Mouse (Mus musculus) megakaryocyte-erythroid progenitor cell, adult 5-6 weeks (primary cell): ENCODE data around the gene Cdrt4. TPM values are rescaled to one million over a fixed set of nuclear protein-coding genes. Genes with fewer than 3 reads are reported as not detected.

Source experiments
- ATAC-seq: replicated peaks from 2 replicates; pipeline ENCODE4 v1.8.0; 2016; ENCODE audit warnings: mild to moderate bottlenecking, inconsistent platforms; ENCODE audit not compliant: severe bottlenecking, poor library complexity, low FRiP score, low TSS enrichment
- total RNA-seq, 2 experiments: library from RNA; stranded (forward) in 1 of 2; stranded (reverse) in 1 of 2; fragments of 200-1000, 215-1000 nt in 1 of 2; fragments of >200 nt in 1 of 2; fragmentation: Nextera tagmentation in 1 of 2; gene quantifications; 2 replicates each; pipeline ENCODE4 v1.2.3; 2014 to 2017

Cdrt4 gene
- total RNA-seq, 2 experiments from 2014 or later, result not detected

- no peak for ATAC-seq
Measured at GRCm38 (mm10) chr11:63025476-63025875, 74.5 kb downstream of the Cdrt4 start.

GRCm38 (mm10) chr11:63026651-63027141 lies 75.7 kb downstream of the Cdrt4 start:
- ATAC-seq, result no peak

DNA sequence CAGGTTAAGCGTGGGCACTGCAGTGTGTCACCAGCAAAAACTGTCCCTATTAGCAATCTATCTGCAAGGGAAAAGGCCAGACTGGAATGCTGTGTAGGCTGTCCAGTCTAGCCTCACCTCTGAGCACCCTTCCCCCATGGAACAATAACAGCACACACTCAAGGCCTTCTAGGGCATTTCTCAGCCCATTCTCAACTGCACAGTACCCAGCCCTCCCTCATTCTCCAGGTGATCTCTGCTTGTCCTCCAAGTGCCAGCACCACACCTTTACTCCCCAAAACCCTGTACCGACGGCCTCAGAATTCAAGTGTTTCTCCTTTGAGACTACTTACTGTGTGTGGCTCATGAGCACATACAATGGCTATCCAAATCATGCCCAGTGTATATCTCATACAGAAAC lies 77.1 kb downstream of the Cdrt4 start:
- ATAC-seq, result no peak

GRCm38 (mm10) chr11:63029148-63029714 lies 78.2 kb downstream of the Cdrt4 start:
- ATAC-seq, result no peak

GRCm38 (mm10) chr11:63029721-63030120 lies 78.7 kb downstream of the Cdrt4 start:
- ATAC-seq, result no peak

- ATAC-seq, result no peak
Measured at GRCm38 (mm10) chr11:63035420-63036211, 84.6 kb downstream of the Cdrt4 start.

DNA sequence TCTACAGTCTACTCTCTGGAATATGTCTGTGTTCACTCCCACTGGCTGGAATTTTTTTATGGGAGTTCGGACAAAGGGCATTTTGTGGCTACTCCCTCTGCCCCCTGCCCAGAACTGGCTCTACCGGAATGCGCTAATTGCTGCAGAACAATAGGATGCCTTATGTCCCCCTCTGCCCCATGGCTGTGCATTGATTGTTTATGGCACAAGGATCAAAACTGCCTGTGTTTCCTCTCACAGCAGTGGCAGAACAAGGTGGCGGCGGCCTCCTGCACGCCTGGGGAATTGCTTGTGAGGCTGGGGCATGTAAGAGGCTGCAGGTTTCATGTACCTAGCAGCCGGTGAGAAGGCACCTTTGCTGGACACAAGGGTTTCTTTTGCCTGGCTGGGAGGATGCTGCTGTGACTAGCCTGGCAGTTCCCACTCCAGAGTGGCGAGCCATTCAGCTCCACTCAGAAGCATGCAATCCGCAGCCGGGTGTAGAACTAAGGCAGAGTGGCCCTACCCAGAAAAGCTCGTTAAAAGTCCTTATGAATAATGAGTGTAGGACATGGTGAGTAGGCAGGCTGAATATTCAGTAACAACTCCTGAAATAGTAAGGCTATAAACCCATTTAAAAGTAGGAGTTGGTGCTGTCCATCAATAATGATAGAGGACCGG lies 89.1 kb downstream of the Cdrt4 start:
- no peak for ATAC-seq

Other genes starting within 250 kb of the Cdrt4 start
- gene Zfp287, start 219.3 kb upstream of the Cdrt4 start, total RNA-seq (2014; fragmentation: Nextera tagmentation), result 0.13 and 0.67 TPM in 2 replicates
- 0.88 TPM in 1 of 2 replicates, not detected in the other for gene Zfp287, start 219.3 kb upstream of the Cdrt4 start, total RNA-seq (2017)
- not detected in 2 replicates for gene Gm10428, start 198.1 kb upstream of the Cdrt4 start, total RNA-seq (2014; fragmentation: Nextera tagmentation)
- gene Gm10428, start 198.1 kb upstream of the Cdrt4 start, total RNA-seq (2017), result not detected in 2 replicates
- gene Zfp286, start 161.7 kb upstream of the Cdrt4 start, total RNA-seq (2014; fragmentation: Nextera tagmentation), result 1.8 and 2.6 TPM in 2 replicates
- 0.57 TPM in 1 of 2 replicates, not detected in the other for gene Zfp286, start 161.7 kb upstream of the Cdrt4 start, total RNA-seq (2017)
- 7.5 and 9.7 TPM in 2 replicates for gene Trim16, start 131.0 kb upstream of the Cdrt4 start, total RNA-seq (2014; fragmentation: Nextera tagmentation)
- gene Trim16, start 131.0 kb upstream of the Cdrt4 start, total RNA-seq (2017), result 5.5 and 8.4 TPM in 2 replicates
- gene Fbxw10, start 104.1 kb upstream of the Cdrt4 start, total RNA-seq (2014; fragmentation: Nextera tagmentation), result 2.4 TPM in 1 of 2 replicates, not detected in the other
- 0.91 and 2.3 TPM in 2 replicates for gene Fbxw10, start 104.1 kb upstream of the Cdrt4 start, total RNA-seq (2017)
- 25.3 and 32.2 TPM in 2 replicates for gene Tvp23b, start 71.7 kb upstream of the Cdrt4 start, total RNA-seq (2014; fragmentation: Nextera tagmentation)
- 47.2 and 68.9 TPM in 2 replicates for gene Tvp23b, start 71.7 kb upstream of the Cdrt4 start, total RNA-seq (2017)
- not detected in 2 replicates for gene Tekt3, start 110.5 kb downstream of the Cdrt4 start, total RNA-seq (2014; fragmentation: Nextera tagmentation)
- gene Tekt3, start 110.5 kb downstream of the Cdrt4 start, total RNA-seq (2017), result not detected in 2 replicates
- not detected in 2 replicates for gene Pmp22, start 177.8 kb downstream of the Cdrt4 start, total RNA-seq (2014; fragmentation: Nextera tagmentation)
- gene Pmp22, start 177.8 kb downstream of the Cdrt4 start, total RNA-seq (2017), result not detected in 2 replicates